Comparison of ENCODE assay signal across 8 mouse cellular contexts in genomic region chr17:53688321-53688720, GRCm38 (mm10). TPM values are rescaled to one million over a fixed set of nuclear protein-coding genes. Genes with fewer than 3 reads are reported as not detected.
A peak's percentile ranks its signal among the peaks of the same experiment; 100 is the strongest.
DNase-seq lines count a peak whose midpoint lies in the region; ATAC-seq and TF ChIP-seq lines count a peak whose summit lies in the region.

No protein-coding gene starts in this region.

- TF ChIP-seq CTCF in lung, embryonic 14.5 days (IDR thresholded peaks at IDR 0.05; ENCODE audit: low read depth) = no peak

- H3K4me2 ChIP-seq in lung, embryonic 14.5 days = peak overlapping the region; percentile 75
- H3K4me2 ChIP-seq in intestine, embryonic 14.5 days (ENCODE audit: low read length) = peak overlapping the region; percentile 65
- H3K4me2 ChIP-seq in neural tube, embryonic 12.5 days (replicated peaks) = peak overlapping the region; percentile 69

- H3K27ac ChIP-seq in lung, embryonic 14.5 days (ENCODE audit: low read depth) = 0 out of 2 replicates have a peak overlapping the region, but pooled peaks have one; percentile 98
- no peak overlapping the region for H3K27ac ChIP-seq in intestine, embryonic 14.5 days (ENCODE audit: low read depth)
- H3K27ac ChIP-seq in neural tube, embryonic 12.5 days = no peak overlapping the region

- ATAC-seq in lung, embryonic 14.5 days (ENCODE audit: insufficient read depth) = no peak
- ATAC-seq in intestine, embryonic 14.5 days (replicated peaks; ENCODE audit: low FRiP score, low TSS enrichment, low read depth) = no peak
- ATAC-seq in neural tube, embryonic 12.5 days (ENCODE audit: low FRiP score, low read depth) = no peak

- DNase-seq in lung, embryonic 14.5 days = peak; percentile 27
- no peak for DNase-seq in lung, postnatal 14 days
- DNase-seq in embryo, embryonic 11 days = peak; percentile 5
- no peak for DNase-seq in intestine, embryonic 14.5 days (ENCODE audit: low spot score)
- no peak for DNase-seq in right cerebral cortex, postnatal 4 days
- no peak for DNase-seq in kidney, postnatal 14 days
- DNase-seq in layer of hippocampus, postnatal 25 days (ENCODE audit: extremely low spot score in 1 of 2, low spot score in 1 of 2) = no peak

- peaks cover 36% of the 10 kb centered on the region for H3K36me3 ChIP-seq in lung, embryonic 14.5 days (ENCODE audit: insufficient read depth)
- H3K36me3 ChIP-seq in intestine, embryonic 14.5 days (ENCODE audit: control insufficient read depth, insufficient read depth, low read length) = peaks cover 39% of the 10 kb centered on the region
- H3K36me3 ChIP-seq in neural tube, embryonic 12.5 days = peaks cover 5% of the 10 kb centered on the region; the same call in 1 of the 2 replicates

- H3K9ac ChIP-seq in lung, embryonic 14.5 days = peak overlapping the region; percentile 77
- H3K9ac ChIP-seq in intestine, embryonic 14.5 days (ENCODE audit: low read length) = peak overlapping the region; percentile 60
- H3K9ac ChIP-seq in neural tube, embryonic 12.5 days = no peak overlapping the region

- H3K4me1 ChIP-seq in lung, embryonic 14.5 days (ENCODE audit: insufficient read depth) = 0 out of 2 replicates have a peak, but pooled peaks cover 4% of the 10 kb centered on the region
- H3K4me1 ChIP-seq in intestine, embryonic 14.5 days (replicated peaks; ENCODE audit: control insufficient read depth, insufficient read depth, low read length) = no peaks in the 10 kb centered on the region
- peaks cover 3% of the 10 kb centered on the region; the same call in 1 of the 2 replicates for H3K4me1 ChIP-seq in neural tube, embryonic 12.5 days

- 0% methylated on average over 1 of the region's 1 CpGs for WGBS in lung, embryonic 14.5 days
- WGBS in intestine, embryonic 14.5 days = 9% methylated on average over 1 of the region's 1 CpGs
- 22% methylated on average over 1 of the region's 1 CpGs for WGBS in neural tube, embryonic 12.5 days

- no peaks in the 10 kb centered on the region for H3K9me3 ChIP-seq in lung, embryonic 14.5 days (ENCODE audit: low read depth, low read length)
- no peaks in the 10 kb centered on the region for H3K9me3 ChIP-seq in intestine, embryonic 14.5 days (ENCODE audit: control insufficient read depth, low read length)
- no peaks in the 10 kb centered on the region for H3K9me3 ChIP-seq in neural tube, embryonic 12.5 days

- H3K27me3 ChIP-seq in lung, embryonic 14.5 days (ENCODE audit: insufficient read depth, low read length) = no peaks in the 10 kb centered on the region
- no peaks in the 10 kb centered on the region for H3K27me3 ChIP-seq in intestine, embryonic 14.5 days (replicated peaks; ENCODE audit: control insufficient read depth, insufficient read depth, low read length)
- no peaks in the 10 kb centered on the region for H3K27me3 ChIP-seq in neural tube, embryonic 12.5 days (replicated peaks)

- H3K4me3 ChIP-seq in lung, embryonic 14.5 days (ENCODE audit: low read depth, low read length) = peak overlapping the region; percentile 62
- peak overlapping the region; percentile 64 for H3K4me3 ChIP-seq in intestine, embryonic 14.5 days (ENCODE audit: low read depth, low read length)
- peak overlapping the region; percentile 55 for H3K4me3 ChIP-seq in neural tube, embryonic 12.5 days

RNA-seq across cellular contexts. Expression of gene Sgo1, which starts 0.8 kb away (rescaled TPM):
- polyA plus RNA-seq in lung, embryonic 14.5 days (2014; fragmentation: Nextera tagmentation; extraction: Ambion mirVana) = 45.4 and 49.7 TPM in 2 replicates
- 39.7 and 43.1 TPM in 2 replicates for polyA plus RNA-seq in intestine, embryonic 14.5 days (2014; fragmentation: Nextera tagmentation; extraction: Ambion mirVana)
- 27.4 and 30.0 TPM in 2 replicates for polyA plus RNA-seq in neural tube, embryonic 12.5 days (2016; fragmentation: Nextera tagmentation; extraction: Ambion mirVana)
- total RNA-seq in layer of hippocampus, postnatal 25 days (2021) = under 1 TPM; 0.42 to 0.79 TPM

Comparison
In these comparisons a context has a peak if more than half of its experiments do, and no peak if none do; other contexts are left out.
1. DNase-seq: peak in lung, embryonic 14.5 days (single experiment) and embryo, embryonic 11 days (single experiment); none in lung, postnatal 14 days (single experiment), intestine, embryonic 14.5 days (single experiment), right cerebral cortex, postnatal 4 days (single experiment), kidney, postnatal 14 days (single experiment) and layer of hippocampus, postnatal 25 days (0 of 2).
2. Peak in every context shown above with its lines, with median percentiles within 50 percentile points of each other: H3K4me2 ChIP-seq and H3K4me3 ChIP-seq.